Mouse (Mus musculus) heart, adult 8-10 months (tissue): ENCODE measurements around the gene Epha8. TPM values are rescaled to one million over a fixed set of nuclear protein-coding genes. Genes with fewer than 3 reads are reported as not detected.

ENCODE experiments used
- DNase-seq: peaks from one replicate; pipeline ENCODE4 v3.0.0; 2022; ENCODE audit warnings: low spot score
- total RNA-seq, 4 experiments: library from RNA; stranded (reverse); gene quantifications; 2 replicates each; pipeline ENCODE4 v1.2.4; 2022

Gene Epha8
- total RNA-seq, 4 experiments from 2014 or later = 0.13 TPM; not detected in 3

GRCm38 (mm10) chr4:136954562-136954961 is 2.1 kb downstream of the Epha8 start:
- no peak for DNase-seq

GRCm38 (mm10) chr4:136949266-136949989 is 7.2 kb downstream of the Epha8 start:
- DNase-seq = no peak

- no peak for DNase-seq
Observed at GRCm38 (mm10) chr4:136945397-136945796, 11.2 kb downstream of the Epha8 start.

GRCm38 (mm10) chr4:136944558-136945350 is 11.9 kb downstream of the Epha8 start:
- DNase-seq = no peak

- no peak for DNase-seq
Observed at GRCm38 (mm10) chr4:136943175-136943574, 13.4 kb downstream of the Epha8 start.

- DNase-seq = peak; percentile 5
Observed at GRCm38 (mm10) chr4:136942761-136943160, 13.9 kb downstream of the Epha8 start.

GRCm38 (mm10) chr4:136937935-136938334 is 18.7 kb downstream of the Epha8 start:
- no peak for DNase-seq

- no peak for DNase-seq
Observed at GRCm38 (mm10) chr4:136937344-136937743, 19.3 kb downstream of the Epha8 start.

GRCm38 (mm10) chr4:136934746-136935613 is 21.6 kb downstream of the Epha8 start:
- DNase-seq = no peak

- DNase-seq = no peak
Observed at GRCm38 (mm10) chr4:136930474-136930873, 26.1 kb downstream of the Epha8 start.

- no peak for DNase-seq
Observed at GRCm38 (mm10) chr4:136928928-136929327, 27.7 kb downstream of the Epha8 start.

GRCm38 (mm10) chr4:136925804-136926203 is 30.8 kb downstream of the Epha8 start:
- DNase-seq = no peak

- DNase-seq = peak; percentile 43
Observed at GRCm38 (mm10) chr4:136924529-136924928, 32.1 kb downstream of the Epha8 start.

- no peak for DNase-seq
Observed at GRCm38 (mm10) chr4:136919526-136919925, 37.1 kb downstream of the Epha8 start.

GRCm38 (mm10) chr4:136918834-136919233 is 37.8 kb downstream of the Epha8 start:
- no peak for DNase-seq

GRCm38 (mm10) chr4:136917165-136917524 is 39.5 kb downstream of the Epha8 start:
- DNase-seq = no peak

GRCm38 (mm10) chr4:136916359-136917164 is 40.1 kb downstream of the Epha8 start:
- DNase-seq = no peak

- DNase-seq = no peak
Observed at GRCm38 (mm10) chr4:136912841-136913240, 43.8 kb downstream of the Epha8 start.

- DNase-seq = no peak
Observed at GRCm38 (mm10) chr4:136911804-136912203, 44.8 kb downstream of the Epha8 start.

- no peak for DNase-seq
Observed at GRCm38 (mm10) chr4:136911211-136911646, 45.4 kb downstream of the Epha8 start.

GRCm38 (mm10) chr4:136907809-136908208 is 48.8 kb downstream of the Epha8 start:
- DNase-seq = no peak
